Mouse (Mus musculus) limb, embryonic 15.5 days (tissue): ENCODE data around the gene Tdrd12. TPM values are rescaled to one million over a fixed set of nuclear protein-coding genes. Genes with fewer than 3 reads are reported as not detected.

ENCODE experiments used
- ATAC-seq: fragments of 200-750 bp; cut with Nextera tagmentation; 2 replicates; pipeline ENCODE4 v1.8.0; 2017; ENCODE audit warnings: low read depth, moderate TSS enrichment; ENCODE audit not compliant: insufficient number of reproducible peaks, low FRiP score, low TSS enrichment
- H3K27ac ChIP-seq: fragments of 300-500 bp; sonication (generic); 2 replicates; pipeline ENCODE4 v1.5.1; 2015; ENCODE audit warnings: moderate library complexity, mild to moderate bottlenecking, inconsistent platforms
- H3K27me3 ChIP-seq: fragments of 300-500 bp; sonication (generic); 2 replicates; pipeline ENCODE4 v1.6.1; 2015; ENCODE audit warnings: inconsistent platforms
- H3K36me3 ChIP-seq: fragments of 300-500 bp; sonication (generic); 2 replicates; pipeline ENCODE4 v1.6.1; 2015; ENCODE audit warnings: inconsistent platforms
- H3K4me1 ChIP-seq: fragments of 300-500 bp; sonication (generic); 2 replicates; pipeline ENCODE4 v1.6.1; 2015; ENCODE audit warnings: inconsistent platforms
- H3K4me2 ChIP-seq: fragments of 300-500 bp; sonication (generic); 2 replicates; pipeline ENCODE4 v1.6.1; 2015; ENCODE audit warnings: mild to moderate bottlenecking, inconsistent platforms
- H3K4me3 ChIP-seq: fragments of 300-500 bp; sonication (generic); 2 replicates; pipeline ENCODE4 v1.5.1; 2015; ENCODE audit warnings: mild to moderate bottlenecking, inconsistent platforms
- H3K9ac ChIP-seq: fragments of 300-500 bp; sonication (generic); 2 replicates; pipeline ENCODE4 v1.6.1; 2015; ENCODE audit warnings: inconsistent platforms
- H3K9me3 ChIP-seq: fragments of 300-500 bp; sonication (generic); 2 replicates; pipeline ENCODE4 v1.6.1; 2016; ENCODE audit warnings: inconsistent platforms
- WGBS: fragments of 180-500 bp; shearing (Covaris S2); methylation state at CpG from one replicate; pipeline ENCODE4 v1.1.7; 2015; 5-methylcytosine and 5-hydroxymethylcytosine counted together
- polyA plus RNA-seq: library from polyadenylated mRNA; unstranded; fragments of >200 nt; fragmentation: Nextera tagmentation; extraction: Ambion mirVana; gene quantifications from 2 replicates; pipeline ENCODE4 v1.2.1, GENCODE M21; 2015

The Tdrd12 gene
- polyA plus RNA-seq, 1 experiment from 2014 or later = 0.19 TPM

DNA sequence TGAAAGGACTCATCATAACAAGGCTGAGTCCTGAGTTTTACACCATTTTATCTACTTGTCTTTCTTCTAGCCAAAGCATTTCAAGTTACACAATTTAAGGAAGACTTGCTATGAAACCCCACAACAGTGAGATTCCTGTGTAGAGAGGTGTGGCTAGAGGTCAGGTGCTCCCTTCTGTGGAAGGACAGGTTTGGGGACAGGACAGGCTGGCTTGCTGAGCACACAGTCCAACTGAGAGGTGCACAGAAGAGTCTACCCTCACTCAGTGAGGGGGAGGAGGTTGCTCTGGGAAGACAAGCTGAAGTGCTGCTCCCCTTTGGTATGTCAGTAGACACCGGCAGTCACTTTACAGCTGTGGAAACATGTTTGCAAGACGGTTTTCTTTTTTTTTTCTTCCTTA is 61.1 kb downstream of the Tdrd12 start:
- Histone ChIP-seq H3K9ac (no peak overlapping the region), H3K9me3 (no peaks in the 10 kb centered on the region), H3K4me2 (no peak overlapping the region), H3K4me3 (no peak overlapping the region), H3K4me1 (no peaks in the 10 kb centered on the region), H3K36me3 (no peaks in the 10 kb centered on the region), H3K27ac (no peak overlapping the region), H3K27me3 (no peaks in the 10 kb centered on the region)
- no peak for ATAC-seq
- 68% methylated on average over 2 of the region's 2 CpGs for WGBS

DNA sequence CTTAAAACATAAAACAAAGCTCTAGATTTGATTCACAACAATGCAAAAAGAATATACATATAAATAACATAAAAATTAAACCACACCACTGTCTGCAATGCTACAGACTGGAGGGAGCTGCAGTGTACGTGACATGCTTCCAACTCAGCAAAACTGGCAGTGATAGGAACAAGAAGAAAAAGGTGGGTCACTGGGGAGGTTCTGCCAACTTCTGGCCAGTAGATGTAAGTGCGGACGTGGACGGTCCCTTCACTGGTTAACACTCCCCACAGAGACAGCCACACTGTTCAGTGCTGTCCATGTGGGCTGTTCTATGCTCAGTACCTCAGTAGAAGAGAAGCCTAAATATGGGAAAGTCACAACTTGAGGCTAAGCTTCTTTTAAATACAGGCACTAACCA is 66.8 kb downstream of the Tdrd12 start:
- Histone ChIP-seq H3K9ac (no peak overlapping the region), H3K27ac (no peak overlapping the region), H3K9me3 (no peaks in the 10 kb centered on the region), H3K4me2 (no peak overlapping the region), H3K4me1 (no peaks in the 10 kb centered on the region), H3K36me3 (no peaks in the 10 kb centered on the region), H3K4me3 (no peak overlapping the region), H3K27me3 (no peaks in the 10 kb centered on the region)
- WGBS = 55% methylated on average over 4 of the region's 4 CpGs
- no peak for ATAC-seq

- no peaks in the 10 kb centered on the region for H3K9me3 ChIP-seq
- 66% methylated on average over 2 of the region's 2 CpGs for WGBS
- H3K9ac ChIP-seq = no peak overlapping the region
- H3K27ac ChIP-seq = no peak overlapping the region
- no peak overlapping the region for H3K4me2 ChIP-seq
- H3K36me3 ChIP-seq = no peaks in the 10 kb centered on the region
- no peaks in the 10 kb centered on the region for H3K4me1 ChIP-seq
- no peak for ATAC-seq
- H3K4me3 ChIP-seq = no peak overlapping the region
- H3K27me3 ChIP-seq = no peaks in the 10 kb centered on the region
Measured at GRCm38 (mm10) chr7:35467856-35468255, 69.7 kb downstream of the Tdrd12 start.

GRCm38 (mm10) chr7:35465027-35465426 is 72.5 kb downstream of the Tdrd12 start:
- Histone ChIP-seq H3K27ac (no peak overlapping the region), H3K9me3 (no peaks in the 10 kb centered on the region)
- WGBS = 90% methylated on average over 5 of the region's 5 CpGs

DNA sequence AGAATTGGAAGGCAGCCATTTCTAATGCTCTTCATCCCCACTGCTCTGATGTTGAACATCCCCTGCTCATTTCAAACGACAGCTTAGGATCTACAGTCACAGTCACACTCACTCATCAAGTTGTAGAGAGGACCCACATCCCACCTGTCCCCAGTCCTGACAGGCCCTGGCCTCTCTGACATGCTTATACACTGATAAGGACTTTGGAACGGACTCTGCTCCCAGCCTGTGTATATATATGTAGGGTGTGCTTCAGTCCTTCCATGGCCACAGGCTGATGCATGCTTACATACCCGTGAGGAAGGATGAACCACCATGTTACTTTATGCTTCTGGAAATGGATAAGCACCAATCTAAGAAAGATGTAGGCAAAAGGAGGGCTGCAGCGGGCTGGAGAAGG is 76.6 kb downstream of the Tdrd12 start:
- Histone ChIP-seq H3K9me3 (no peaks in the 10 kb centered on the region), H3K36me3 (no peaks in the 10 kb centered on the region), H3K27ac (no peak overlapping the region), H3K4me3 (no peak overlapping the region), H3K4me1 (no peaks in the 10 kb centered on the region), H3K9ac (no peak overlapping the region), H3K4me2 (no peak overlapping the region), H3K27me3 (no peaks in the 10 kb centered on the region)
- no peak for ATAC-seq
- WGBS = 76% methylated on average over 4 of the region's 4 CpGs

More at GRCm38 (mm10) chr7:35465027-35465426, 72.5 kb downstream of the Tdrd12 start:
- H3K4me1 ChIP-seq = no peaks in the 10 kb centered on the region
- no peak for ATAC-seq
- no peak overlapping the region for H3K4me3 ChIP-seq
- no peak overlapping the region for H3K4me2 ChIP-seq
- no peaks in the 10 kb centered on the region for H3K36me3 ChIP-seq
- H3K27me3 ChIP-seq = no peaks in the 10 kb centered on the region
- H3K9ac ChIP-seq = no peak overlapping the region

DNA sequence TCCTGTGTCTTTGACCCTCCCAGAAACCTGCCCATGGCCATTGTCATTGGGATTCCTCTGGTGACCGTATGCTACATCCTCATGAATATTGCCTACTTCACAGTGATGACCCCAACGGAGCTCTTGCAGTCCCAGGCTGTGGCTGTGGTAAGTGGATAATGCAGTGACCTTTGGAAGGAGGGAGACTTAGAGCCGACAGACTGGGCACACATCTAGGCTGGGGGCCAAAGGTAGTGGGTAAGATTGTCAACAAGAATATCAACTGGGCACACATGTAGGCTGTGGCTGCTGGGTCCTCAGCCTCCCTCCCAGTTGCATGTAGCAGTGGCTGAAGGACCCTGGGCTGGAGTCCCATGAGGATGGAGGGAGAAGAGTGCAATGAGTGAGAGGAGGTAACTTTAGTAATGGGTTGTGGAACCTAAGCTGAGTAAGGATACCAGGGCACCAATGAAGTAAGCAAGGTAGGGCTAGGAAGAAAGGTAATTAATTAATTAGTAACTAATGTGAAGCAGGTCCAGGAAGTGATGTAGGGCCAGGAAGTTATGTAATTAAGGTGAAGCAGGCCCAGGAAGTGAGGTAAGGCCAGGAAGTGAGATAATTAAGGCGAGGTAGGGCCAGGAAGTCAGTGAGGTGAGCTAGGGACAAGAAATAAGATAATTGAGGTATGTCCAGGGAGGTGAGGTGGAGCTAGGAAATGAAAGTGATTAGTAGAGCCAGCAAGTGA is 81.3 kb downstream of the Tdrd12 start:
- Histone ChIP-seq H3K9me3 (no peaks in the 10 kb centered on the region), H3K27me3 (no peaks in the 10 kb centered on the region), H3K4me1 (no peaks in the 10 kb centered on the region), H3K9ac (no peak overlapping the region), H3K27ac (no peak overlapping the region), H3K36me3 (no peaks in the 10 kb centered on the region), H3K4me2 (no peak overlapping the region), H3K4me3 (no peak overlapping the region)
- no peak for ATAC-seq
- WGBS = 76% methylated on average over 4 of the region's 4 CpGs

DNA sequence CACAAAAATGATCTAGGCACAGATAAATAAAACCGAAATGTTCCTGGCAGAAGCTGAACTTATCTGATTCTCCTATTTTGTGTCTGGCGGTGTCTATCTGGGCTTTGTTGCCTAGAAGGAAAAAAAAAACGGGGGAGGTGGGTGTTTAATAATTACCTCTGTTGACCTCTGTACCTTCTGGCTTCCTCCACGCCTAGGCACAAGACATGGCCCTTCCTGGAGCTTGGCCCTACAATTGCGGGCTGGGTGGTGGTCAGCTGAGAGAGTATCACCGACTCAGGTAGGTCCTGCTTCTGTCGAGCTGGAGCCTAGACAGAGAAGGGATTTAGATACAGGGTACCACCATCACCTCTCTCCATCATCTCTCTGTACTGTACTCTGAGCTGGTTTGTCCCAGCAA is 88.7 kb downstream of the Tdrd12 start:
- WGBS = 72% methylated on average over 7 of the region's 7 CpGs
- Histone ChIP-seq H3K4me3 (no peak overlapping the region), H3K27me3 (no peaks in the 10 kb centered on the region), H3K9ac (no peak overlapping the region), H3K9me3 (no peaks in the 10 kb centered on the region; the same call in 1 of the 2 replicates), H3K4me1 (peaks cover 7% of the 10 kb centered on the region), H3K27ac (no peak overlapping the region), H3K4me2 (no peak overlapping the region), H3K36me3 (no peaks in the 10 kb centered on the region)
- no peak for ATAC-seq

DNA sequence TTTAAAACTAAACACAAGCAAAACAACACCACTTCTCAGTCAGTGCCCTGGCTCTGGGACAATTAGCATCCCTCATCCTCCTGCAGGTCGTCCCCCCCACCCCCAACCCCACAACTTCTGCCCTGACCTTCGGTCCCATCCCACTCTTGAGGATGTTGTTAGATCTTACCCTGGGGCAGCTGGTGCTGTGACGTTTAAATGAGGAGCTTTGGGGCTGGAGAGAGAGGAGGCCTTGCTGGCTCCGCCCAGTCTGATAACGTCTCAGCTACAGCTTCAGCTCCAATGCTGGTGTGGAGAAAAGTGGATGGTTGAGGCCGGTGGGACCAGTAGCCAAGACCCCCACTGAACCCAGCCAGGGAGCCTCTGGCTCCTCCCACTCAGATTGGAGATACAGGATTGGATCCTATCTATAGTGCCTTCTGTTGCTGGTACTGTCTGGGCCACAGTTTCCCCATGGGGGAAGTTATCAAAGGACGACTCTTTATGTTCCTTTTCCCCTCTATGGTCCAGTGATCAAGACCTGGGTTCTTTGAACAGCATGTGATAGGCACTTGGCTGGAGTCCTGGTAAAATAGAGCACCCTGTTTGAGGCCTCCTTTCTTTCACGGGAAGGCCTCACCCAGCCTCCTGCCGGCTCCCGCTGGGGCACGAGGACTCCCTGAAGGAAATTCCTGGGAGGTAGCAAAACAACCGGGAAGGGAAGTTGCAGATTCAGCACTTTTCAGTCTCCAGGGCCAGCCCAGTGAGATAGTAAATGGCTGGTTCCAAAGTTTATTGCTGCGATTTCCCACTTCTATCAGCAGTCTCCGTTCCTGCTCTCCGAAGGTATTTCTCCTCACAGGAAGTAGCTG is 89.3 kb downstream of the Tdrd12 start, which contains the start of gene Slc7a9:
Gene Slc7a9 (plus strand): TSS at position 801 of the 851 bp plus-strand sequence.
- 24% methylated on average over 15 of the region's 15 CpGs for WGBS
- Histone ChIP-seq H3K9me3 (no peaks in the 10 kb centered on the region; the same call in 1 of the 2 replicates), H3K27ac (no peak within 1 kb of the TSS)

DNA sequence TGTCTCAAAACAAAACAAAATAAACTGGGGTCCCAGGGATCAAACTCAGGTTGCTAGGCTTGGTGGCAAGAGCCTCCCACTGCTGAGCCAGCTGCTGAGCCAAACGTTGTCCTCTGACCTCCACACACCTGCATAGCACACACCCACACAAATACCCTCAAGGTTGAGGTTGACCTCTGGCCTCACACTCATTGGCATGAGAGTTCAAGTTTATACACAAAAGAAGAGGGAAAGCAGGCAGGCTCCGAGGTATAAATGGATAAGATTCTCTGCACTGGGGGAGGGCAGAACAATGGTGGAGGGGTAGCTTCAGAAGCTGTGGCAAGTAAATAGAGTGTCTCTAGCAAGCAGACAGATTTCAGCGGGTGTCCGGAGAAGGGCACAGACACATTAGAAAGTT is 90.0 kb downstream of the Tdrd12 start:
- H3K36me3 ChIP-seq = no peaks in the 10 kb centered on the region
- no peak overlapping the region for H3K4me3 ChIP-seq
- ATAC-seq = no peak
- H3K27ac ChIP-seq = no peak overlapping the region
- WGBS = 54% methylated on average over 4 of the region's 4 CpGs
- H3K27me3 ChIP-seq = no peaks in the 10 kb centered on the region
- H3K9me3 ChIP-seq = no peaks in the 10 kb centered on the region; the same call in 1 of the 2 replicates
- H3K4me2 ChIP-seq = no peak overlapping the region
- H3K4me1 ChIP-seq = peaks cover 7% of the 10 kb centered on the region
- no peak overlapping the region for H3K9ac ChIP-seq

More for the DNA sequence above, 89.3 kb downstream of the Tdrd12 start, which contains the start of gene Slc7a9:
- Histone ChIP-seq H3K36me3 (no peaks in the 10 kb centered on the region), H3K4me1 (peaks cover 7% of the 10 kb centered on the region), H3K27me3 (no peaks in the 10 kb centered on the region), H3K9ac (no peak within 1 kb of the TSS), H3K4me2 (no peak within 1 kb of the TSS), H3K4me3 (no peak within 1 kb of the TSS)
- no peak for ATAC-seq

- H3K27me3 ChIP-seq = no peaks in the 10 kb centered on the region
- ATAC-seq = 0 out of 2 replicates have a peak, but pooled peaks have one; percentile 19
Measured at GRCm38 (mm10) chr7:35435266-35435665, 102.3 kb downstream of the Tdrd12 start.

GRCm38 (mm10) chr7:35428146-35428545 is 109.4 kb downstream of the Tdrd12 start:
- 93% methylated on average over 10 of the region's 10 CpGs for WGBS
- H3K4me2 ChIP-seq = no peak overlapping the region
- no peaks in the 10 kb centered on the region for H3K4me1 ChIP-seq
- no peak overlapping the region for H3K9ac ChIP-seq
- no peak for ATAC-seq
- H3K27me3 ChIP-seq = no peaks in the 10 kb centered on the region
- no peak overlapping the region for H3K4me3 ChIP-seq
- H3K36me3 ChIP-seq = peaks cover 70% of the 10 kb centered on the region
- H3K27ac ChIP-seq = no peak overlapping the region
- no peaks in the 10 kb centered on the region for H3K9me3 ChIP-seq

More at GRCm38 (mm10) chr7:35435266-35435665, 102.3 kb downstream of the Tdrd12 start:
- peaks cover 83% of the 10 kb centered on the region for H3K36me3 ChIP-seq
- no peak overlapping the region for H3K27ac ChIP-seq
- no peak overlapping the region for H3K4me2 ChIP-seq
- no peaks in the 10 kb centered on the region for H3K4me1 ChIP-seq
- no peak overlapping the region for H3K4me3 ChIP-seq
- 82% methylated on average over 9 of the region's 9 CpGs for WGBS
- no peak overlapping the region for H3K9ac ChIP-seq
- H3K9me3 ChIP-seq = no peaks in the 10 kb centered on the region

DNA sequence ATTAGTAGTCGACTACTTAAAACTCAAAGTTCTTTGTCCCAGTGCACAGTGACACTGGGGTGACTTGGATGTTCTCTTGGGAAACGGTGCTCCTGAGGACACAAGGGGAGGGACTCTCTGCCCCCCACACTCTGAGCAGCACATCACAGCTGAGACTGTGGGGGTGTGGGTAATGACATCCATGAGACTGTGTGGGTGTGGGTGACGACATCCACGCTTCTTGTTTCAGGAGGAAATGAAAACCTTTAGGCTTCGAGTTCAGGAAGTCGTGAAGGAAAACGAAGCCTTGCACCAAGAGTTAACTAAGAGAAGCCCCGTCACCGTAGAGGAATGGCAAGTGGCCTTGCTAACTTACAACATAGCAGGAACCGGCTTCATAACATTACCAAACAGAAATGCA is 114.5 kb downstream of the Tdrd12 start:
- H3K4me2 ChIP-seq = no peak overlapping the region
- no peaks in the 10 kb centered on the region for H3K27me3 ChIP-seq
- 87% methylated on average over 10 of the region's 10 CpGs for WGBS
- no peaks in the 10 kb centered on the region for H3K9me3 ChIP-seq
- no peak overlapping the region for H3K4me3 ChIP-seq
- no peak for ATAC-seq
- no peak overlapping the region for H3K27ac ChIP-seq
- H3K9ac ChIP-seq = no peak overlapping the region
- no peaks in the 10 kb centered on the region for H3K4me1 ChIP-seq
- peaks cover 59% of the 10 kb centered on the region for H3K36me3 ChIP-seq
